Mouse (Mus musculus) B cell, adult 2 months (primary cell): Measurements from ENCODE around the gene Ccnjl.

ENCODE experiments used
- DNase-seq, 2 experiments: peaks; one replicate each; pipeline ENCODE4 v3.0.0; 2022

Ccnjl gene

DNA sequence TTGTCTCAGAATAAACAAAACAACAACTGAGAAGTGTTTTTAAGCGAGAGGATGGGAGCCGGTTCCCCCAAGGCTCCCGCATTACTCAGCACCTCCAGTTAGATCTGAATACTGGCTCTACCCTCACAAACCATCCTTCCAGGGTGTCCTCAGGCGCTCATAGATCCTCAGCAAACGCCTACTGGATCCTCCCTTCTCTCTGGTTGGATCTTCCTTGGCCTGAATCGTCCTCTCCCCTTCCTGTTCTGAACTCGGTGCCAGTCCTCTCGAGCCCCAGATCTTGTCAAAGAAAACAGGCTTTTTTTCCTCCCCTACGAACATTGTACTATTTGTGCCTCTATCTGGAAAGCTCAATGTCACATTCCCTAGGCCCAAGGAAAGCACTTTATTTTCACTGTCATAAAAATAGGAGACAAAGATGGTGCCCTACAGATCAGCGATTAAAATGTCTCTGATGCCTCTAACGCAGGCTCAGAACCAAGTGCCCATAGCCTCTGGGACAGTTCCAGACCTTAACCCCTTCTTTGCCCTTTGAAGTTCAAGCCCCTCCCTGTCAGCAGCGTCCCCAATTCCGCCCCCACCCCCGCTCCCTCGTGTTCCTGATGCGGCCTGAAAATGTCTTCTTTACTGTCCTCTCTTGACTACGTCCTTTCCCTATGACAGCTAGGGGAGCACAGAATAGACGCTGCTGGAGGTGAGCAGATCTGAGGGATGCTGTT, 98.5 kb downstream of the Ccnjl start:
- no peak for DNase-seq

DNA sequence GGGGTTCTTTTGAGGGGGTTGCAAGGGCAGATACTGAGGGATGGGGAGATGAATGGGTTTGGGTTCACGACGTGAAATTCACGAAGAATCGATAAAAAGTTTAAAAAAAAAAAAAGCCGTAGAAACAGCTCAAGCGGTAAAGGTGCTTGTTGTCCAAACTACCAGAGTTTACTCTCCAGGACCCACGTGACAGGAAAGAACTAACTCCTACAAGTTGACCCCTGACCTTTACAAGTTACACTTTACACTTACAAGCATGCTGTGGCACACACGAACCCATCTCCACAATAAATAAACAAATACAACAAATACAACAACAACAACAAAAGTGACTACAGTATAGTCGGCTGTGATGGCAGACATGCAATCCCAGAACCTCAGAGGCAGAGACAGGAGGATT, 103.1 kb downstream of the Ccnjl start:
- DNase-seq: no peak

DNA sequence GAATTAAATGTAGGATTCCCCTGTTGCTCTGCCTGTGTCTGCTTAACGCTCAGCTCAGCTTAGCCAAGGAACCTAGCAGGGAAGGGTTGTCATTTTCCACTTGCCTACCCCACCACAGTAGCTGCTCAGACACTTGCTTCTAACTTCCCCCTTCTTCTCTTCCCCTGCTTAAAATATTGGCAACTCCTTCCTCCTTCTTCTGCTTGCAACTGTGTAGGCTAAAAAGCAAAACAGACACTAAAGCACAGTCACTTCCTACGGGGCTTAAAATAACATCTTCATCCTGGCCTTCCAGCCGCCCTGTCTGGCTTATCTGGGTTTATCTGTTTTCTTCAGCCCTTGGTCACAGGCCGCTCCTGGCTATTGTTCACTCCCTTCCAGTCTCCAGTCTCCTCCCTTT, 104.0 kb downstream of the Ccnjl start:
- DNase-seq: no peak

DNA sequence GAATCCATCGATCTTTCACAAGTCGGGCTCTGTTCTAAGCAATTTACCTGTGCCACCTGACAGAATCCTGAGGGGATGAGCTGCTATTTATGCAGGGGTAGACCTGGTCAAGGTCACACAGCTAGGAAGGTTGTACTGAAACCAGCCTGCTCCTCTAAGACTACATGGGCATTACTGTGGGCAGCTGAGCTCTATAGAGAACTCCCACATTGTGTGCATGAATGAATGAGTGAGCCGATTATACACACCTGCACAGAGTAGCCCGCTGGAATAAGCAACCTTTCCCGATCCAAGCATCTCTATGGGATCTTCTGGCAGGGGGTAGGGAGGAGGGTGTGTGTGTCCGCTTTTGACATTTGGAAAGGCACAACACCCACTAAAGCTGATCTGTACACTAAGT, 104.6 kb downstream of the Ccnjl start:
- DNase-seq: no peak

DNA sequence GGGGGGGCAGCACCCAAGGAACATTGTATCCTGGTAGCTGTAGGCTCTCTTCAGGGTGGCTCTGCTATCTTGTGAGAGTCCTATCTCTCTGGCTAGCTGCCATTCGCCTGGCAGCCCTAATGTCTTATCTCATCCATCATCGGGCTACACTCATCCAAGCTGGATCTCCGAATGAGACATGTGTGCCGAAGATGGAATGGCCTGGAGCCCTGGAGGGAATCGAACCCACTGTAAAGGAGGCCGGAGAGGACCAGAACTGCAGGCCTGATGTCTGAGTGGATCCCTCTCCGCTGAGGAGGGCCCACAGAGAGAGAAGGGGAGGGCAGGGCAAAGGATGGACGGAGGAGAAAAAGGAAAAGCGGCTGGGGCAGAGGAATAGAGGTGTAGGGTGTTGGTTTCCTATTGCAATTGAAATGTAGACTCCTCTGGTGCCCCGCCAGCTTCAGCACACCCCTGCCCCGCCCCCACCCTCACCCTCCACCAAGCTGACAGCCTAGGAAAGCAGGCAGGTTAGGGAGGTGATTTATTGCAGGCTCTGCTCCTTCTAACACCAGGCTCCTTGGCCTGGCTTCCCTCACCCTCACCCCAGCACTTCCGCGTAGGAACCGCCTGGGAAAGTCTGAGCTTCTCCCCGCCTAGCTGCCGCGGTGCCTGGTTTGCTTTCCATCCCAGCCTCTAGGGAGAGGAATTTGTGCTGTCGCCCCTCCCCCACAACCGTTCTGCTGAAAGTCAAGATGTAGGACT, 105.2 kb downstream of the Ccnjl start:
- DNase-seq: peak in 1 of 2 experiments; percentile 3
